Mouse (Mus musculus): ENCODE measurements around the gene Gm12166.

DNA sequence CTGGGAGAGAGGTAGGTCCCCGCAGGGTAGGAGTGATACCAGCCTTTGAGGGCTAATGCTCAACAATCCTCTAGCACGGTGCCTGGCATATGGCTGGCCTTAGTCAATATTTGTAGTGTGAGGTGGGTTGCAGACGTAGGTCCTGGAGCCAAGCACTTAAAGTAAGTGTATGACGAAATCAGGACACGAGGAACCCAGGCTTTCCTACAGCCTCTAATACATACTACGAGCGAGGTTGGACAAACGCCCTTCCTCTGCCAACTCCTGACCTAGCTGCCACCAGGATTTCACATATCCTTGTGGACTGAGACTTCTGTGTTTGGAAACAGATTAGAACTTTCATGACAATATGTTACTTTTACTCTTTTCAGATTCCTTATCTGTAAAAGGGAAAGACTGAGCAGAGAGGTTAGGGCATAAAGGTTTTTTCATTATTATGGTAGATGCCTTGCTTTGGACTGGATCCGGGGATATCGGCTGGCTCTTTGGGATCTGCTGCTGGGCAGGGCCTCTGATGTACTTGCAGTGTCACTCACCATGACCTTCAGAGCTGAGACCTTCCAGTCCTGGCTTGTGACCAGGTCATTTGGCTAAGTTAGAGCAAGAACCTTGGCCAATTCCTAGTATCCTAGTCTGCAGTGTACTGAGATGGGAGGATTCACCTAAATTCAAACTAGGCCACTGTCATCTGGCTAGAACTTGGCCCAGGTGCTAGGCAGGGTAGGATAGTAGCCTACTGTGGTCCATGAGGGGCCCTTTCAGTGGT lies 33.5 kb upstream of the Gm12166 start:
- no peak for TF ChIP-seq POLR2A (IDR thresholded peaks at IDR 0.05; ENCODE audit: low read depth, low read length)
- TF ChIP-seq CTCF (IDR thresholded peaks at IDR 0.05; ENCODE audit: extremely low read depth, insufficient read length, insufficient replicate concordance, low read depth, low read length) = no peak
